Mouse (Mus musculus) heart, postnatal 0 days (tissue): ENCODE data around the gene Slc3a1. TPM values are rescaled to one million over a fixed set of nuclear protein-coding genes. Genes with fewer than 3 reads are reported as not detected.

Source experiments
- ATAC-seq: fragments of 200-750 bp; cut with Nextera tagmentation; 2 replicates; pipeline ENCODE4 v1.8.0; 2017; ENCODE audit warnings: low read depth, moderate number of reproducible peaks, moderate library complexity; ENCODE audit not compliant: insufficient read depth
- DNase-seq: peaks from one replicate; pipeline ENCODE4 v3.0.0-alpha.2; 2016; ENCODE audit warnings: low spot score
- H3K27ac ChIP-seq: fragments of 300-500 bp; sonication (generic); 2 replicates; pipeline ENCODE4 v1.5.1; 2014; ENCODE audit warnings: low read depth, mild to moderate bottlenecking
- H3K27me3 ChIP-seq: fragments of 300-500 bp; sonication (generic); 2 replicates; pipeline ENCODE4 v1.6.1; 2014; ENCODE audit warnings: low read length, mixed read lengths; ENCODE audit not compliant: control insufficient read depth, insufficient read depth
- H3K36me3 ChIP-seq: fragments of 300-500 bp; sonication (generic); replicated peaks from 2 replicates; pipeline ENCODE4 v1.6.1; 2014; ENCODE audit warnings: low read length, mixed read lengths; ENCODE audit not compliant: control insufficient read depth, insufficient read depth
- H3K4me1 ChIP-seq: fragments of 300-500 bp; sonication (generic); 2 replicates; pipeline ENCODE4 v1.6.1; 2014; ENCODE audit warnings: antibody characterized with exemption; ENCODE audit not compliant: control insufficient read depth, insufficient read depth
- H3K4me2 ChIP-seq: fragments of 300-500 bp; sonication (generic); 2 replicates; pipeline ENCODE4 v1.6.1; 2014; ENCODE audit warnings: low read depth, mild to moderate bottlenecking, low read length, moderate library complexity
- H3K4me3 ChIP-seq: fragments of 300-500 bp; sonication (generic); 2 replicates; pipeline ENCODE4 v1.5.1; 2014; ENCODE audit warnings: low read depth, low read length
- H3K9ac ChIP-seq: fragments of 300-500 bp; sonication (generic); replicated peaks from 2 replicates; pipeline ENCODE4 v1.6.1; 2014; ENCODE audit warnings: low read depth, low read length, mixed read lengths
- H3K9me3 ChIP-seq: fragments of 300-500 bp; sonication (generic); replicated peaks from 2 replicates; pipeline ENCODE4 v1.6.1; 2016; ENCODE audit warnings: low read length; ENCODE audit not compliant: control insufficient read depth
- CTCF ChIP-seq: IDR thresholded peaks from 2 replicates; pipeline ENCODE4 v1.5.1; 2016; ENCODE audit warnings: antibody characterized with exemption, control low read depth, low read depth
- EP300 ChIP-seq: IDR thresholded peaks from 2 replicates; pipeline ENCODE4 v1.6.1; 2016; ENCODE audit warnings: antibody characterized with exemption, low read depth
- WGBS: fragments of 180-500 bp; shearing (Covaris S2); extraction: QIAGEN DNeasy Blood & Tissue Kit; methylation state at CpG from one replicate; pipeline ENCODE4 v1.1.7; 2014; 5-methylcytosine and 5-hydroxymethylcytosine counted together
- polyA plus RNA-seq: library from polyadenylated mRNA; unstranded; fragments of >200 nt; fragmentation: Nextera tagmentation; extraction: Ambion mirVana; gene quantifications from 2 replicates; pipeline ENCODE4 v1.2.1, GENCODE M21; 2015
- total RNA-seq: library from RNA; depleted of rRNA; stranded (reverse); fragments of >200 nt; gene quantifications from 2 replicates; pipeline ENCODE4 v1.2.3, GENCODE M21; 2014; ENCODE audit warnings: low replicate concordance

The Slc3a1 gene
- total and polyA plus RNA-seq, 2 experiments from 2014 or later: 1.3 TPM; not detected in 1

- Histone ChIP-seq H3K27me3 (no peaks in the 10 kb centered on the region), H3K4me2 (no peak overlapping the region), H3K9ac (no peak overlapping the region), H3K4me1 (no peaks in the 10 kb centered on the region), H3K9me3 (no peaks in the 10 kb centered on the region), H3K4me3 (no peak overlapping the region), H3K36me3 (no peaks in the 10 kb centered on the region), H3K27ac (no peak overlapping the region)
- TF ChIP-seq EP300: no peak
- TF ChIP-seq CTCF: no peak
- no peak for ATAC-seq
- DNase-seq: no peak
- 77% methylated on average over 6 of the region's 6 CpGs for WGBS
These were observed 15.2 kb downstream of the Slc3a1 start for GRCm38 (mm10) chr17:85043404-85043816.

- Histone ChIP-seq H3K27me3 (no peaks in the 10 kb centered on the region), H3K4me2 (no peak overlapping the region), H3K9ac (no peak overlapping the region), H3K4me1 (no peaks in the 10 kb centered on the region), H3K36me3 (no peaks in the 10 kb centered on the region), H3K27ac (no peak overlapping the region), H3K9me3 (no peaks in the 10 kb centered on the region), H3K4me3 (no peak overlapping the region)
- no peak for DNase-seq
- WGBS: 84% methylated on average over 5 of the region's 5 CpGs
- ATAC-seq: no peak
- no peak for TF ChIP-seq EP300
- TF ChIP-seq CTCF: no peak
These were observed 16.3 kb downstream of the Slc3a1 start for GRCm38 (mm10) chr17:85044466-85044865.

- ATAC-seq: no peak
- DNase-seq: no peak
- H3K27ac ChIP-seq: no peak overlapping the region
- no peaks in the 10 kb centered on the region for H3K36me3 ChIP-seq
- 78% methylated on average over 12 of the region's 12 CpGs for WGBS
- H3K27me3 ChIP-seq: no peaks in the 10 kb centered on the region
- TF ChIP-seq CTCF (no peak), EP300 (no peak)
- no peaks in the 10 kb centered on the region for H3K9me3 ChIP-seq
- H3K4me2 ChIP-seq: no peak overlapping the region
- no peaks in the 10 kb centered on the region for H3K4me1 ChIP-seq
- no peak overlapping the region for H3K4me3 ChIP-seq
- H3K9ac ChIP-seq: no peak overlapping the region
These were observed 17.0 kb downstream of the Slc3a1 start for GRCm38 (mm10) chr17:85045160-85045559.

- DNase-seq: no peak
- Histone ChIP-seq H3K27me3 (no peaks in the 10 kb centered on the region), H3K9me3 (no peaks in the 10 kb centered on the region), H3K9ac (no peak overlapping the region), H3K4me1 (peaks cover 6% of the 10 kb centered on the region; the same call in 1 of the 2 replicates), H3K36me3 (no peaks in the 10 kb centered on the region), H3K4me3 (no peak overlapping the region), H3K4me2 (no peak overlapping the region), H3K27ac (no peak overlapping the region)
- no peak for ATAC-seq
- TF ChIP-seq CTCF (no peak), EP300 (no peak)
- WGBS: 86% methylated on average over 5 of the region's 5 CpGs
These were observed 20.2 kb downstream of the Slc3a1 start for GRCm38 (mm10) chr17:85048379-85048778.

DNA sequence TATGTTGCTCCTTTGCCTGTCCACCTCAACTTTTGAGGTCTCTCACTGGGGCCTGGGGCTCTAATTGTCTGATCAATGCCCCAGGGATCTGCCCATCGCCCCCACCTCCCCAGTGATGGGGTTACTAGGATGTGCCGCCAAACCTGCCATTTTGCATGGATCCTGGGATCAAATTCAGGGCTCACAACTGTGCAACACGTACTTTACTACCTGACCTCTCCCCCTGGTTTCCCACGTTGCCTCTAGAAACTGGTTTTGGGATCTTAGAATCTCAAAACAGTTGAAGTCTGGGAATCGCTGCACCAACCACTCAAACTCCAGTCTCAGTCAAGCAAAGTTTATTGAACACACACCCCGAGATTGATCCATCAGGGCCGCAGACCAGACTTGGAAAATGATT, 30.1 kb downstream of the Slc3a1 start:
- no peak for DNase-seq
- Histone ChIP-seq H3K27me3 (no peaks in the 10 kb centered on the region), H3K4me3 (no peak overlapping the region), H3K36me3 (peaks cover 7% of the 10 kb centered on the region), H3K4me2 (no peak overlapping the region), H3K9ac (no peak overlapping the region), H3K4me1 (no peaks in the 10 kb centered on the region), H3K9me3 (no peaks in the 10 kb centered on the region), H3K27ac (no peak overlapping the region)
- ATAC-seq: no peak
- TF ChIP-seq EP300 (no peak), CTCF (no peak)
- 90% methylated on average over 7 of the region's 7 CpGs for WGBS

- Histone ChIP-seq H3K27me3 (no peaks in the 10 kb centered on the region), H3K9ac (no peak overlapping the region), H3K4me2 (no peak overlapping the region), H3K36me3 (peaks cover 16% of the 10 kb centered on the region), H3K9me3 (no peaks in the 10 kb centered on the region), H3K4me3 (no peak overlapping the region), H3K4me1 (no peaks in the 10 kb centered on the region), H3K27ac (no peak overlapping the region)
- 93% methylated on average over 6 of the region's 6 CpGs for WGBS
- DNase-seq (no peak), ATAC-seq (no peak)
- TF ChIP-seq EP300: no peak
- no peak for TF ChIP-seq CTCF
These were observed 31.0 kb downstream of the Slc3a1 start for GRCm38 (mm10) chr17:85059136-85059535.
